Mouse (Mus musculus): ENCODE measurements at regions not wholly inside any gene's neighbourhood (a gene's known extent, or its start where the extent isn't known, plus 50 kb on each side); places are given as distances from the start of the nearest gene placed in this dataset.
A peak's percentile ranks its signal among the peaks of the same experiment; 100 is the strongest.
"Not testable (repeated sequence)": the region's sequence is repeated elsewhere in the genome, so short reads cannot be mapped to it uniquely, and the experiment has no call there.

DNA sequence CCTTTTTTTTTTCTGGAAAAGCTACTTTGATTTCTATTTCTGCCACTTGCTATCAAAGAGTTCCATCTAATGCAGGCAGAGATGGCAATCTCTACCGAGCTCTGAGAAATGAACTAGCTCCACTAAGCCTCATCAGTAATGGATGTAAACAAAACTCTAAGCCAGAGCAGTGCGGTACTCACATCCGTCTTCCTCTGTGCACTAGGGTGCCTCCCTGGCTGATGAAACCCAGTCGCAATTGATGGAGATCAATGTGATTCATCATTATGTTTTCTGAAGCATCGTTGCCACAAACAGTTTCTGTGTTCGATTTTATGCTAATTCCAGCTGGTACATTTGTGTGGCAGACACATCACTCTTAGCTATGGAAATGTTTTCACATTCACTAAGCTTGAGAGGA, 206.8 kb upstream of the Btg1 start:
- no peak for DNase-seq (ENCODE audit: low spot score in 2 of 2)

DNA sequence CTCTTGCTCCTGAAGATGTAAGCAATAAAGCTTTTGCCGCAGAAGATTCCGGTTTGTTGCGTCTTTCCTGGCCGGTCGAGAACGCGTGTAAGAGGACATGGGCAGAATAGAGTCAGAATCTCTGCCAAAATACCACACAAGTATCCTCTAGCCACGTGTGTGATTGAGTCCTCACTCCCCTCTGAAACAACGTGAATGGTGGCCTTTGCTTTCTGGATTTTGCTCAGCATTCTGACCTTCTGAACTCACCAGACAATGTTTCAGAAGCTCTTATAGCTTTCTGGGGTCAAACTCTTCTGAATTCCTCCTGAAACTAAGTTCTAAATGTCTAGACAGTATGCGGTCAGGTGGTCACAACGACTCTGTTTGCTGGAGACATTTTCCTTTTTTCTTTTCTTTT, 202.0 kb upstream of the Btg1 start:
- no peak for DNase-seq (ENCODE audit: low spot score in 2 of 2)

DNA sequence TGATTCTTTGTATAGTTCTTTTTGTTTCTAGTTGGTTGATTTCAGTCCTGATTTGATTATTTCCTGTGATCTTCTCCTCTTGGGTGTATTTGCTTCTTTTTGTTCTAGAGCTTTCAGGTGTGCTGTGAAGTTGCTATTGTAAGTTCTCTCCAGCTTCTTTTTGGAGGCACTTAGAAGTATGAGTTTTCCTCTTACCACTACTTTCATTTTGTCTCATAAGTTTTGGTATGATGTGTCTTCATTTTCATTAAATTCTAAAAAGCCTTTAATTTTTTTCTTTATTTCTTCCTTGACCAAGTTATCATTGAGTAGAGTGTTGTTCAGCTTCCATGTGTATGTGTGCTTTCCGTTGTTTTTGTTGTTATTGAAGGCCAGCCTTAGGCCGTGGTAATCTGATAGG, 195.3 kb upstream of the Btg1 start:
- DNase-seq (ENCODE audit: low spot score in 2 of 2) = not testable (repeated sequence)

DNA sequence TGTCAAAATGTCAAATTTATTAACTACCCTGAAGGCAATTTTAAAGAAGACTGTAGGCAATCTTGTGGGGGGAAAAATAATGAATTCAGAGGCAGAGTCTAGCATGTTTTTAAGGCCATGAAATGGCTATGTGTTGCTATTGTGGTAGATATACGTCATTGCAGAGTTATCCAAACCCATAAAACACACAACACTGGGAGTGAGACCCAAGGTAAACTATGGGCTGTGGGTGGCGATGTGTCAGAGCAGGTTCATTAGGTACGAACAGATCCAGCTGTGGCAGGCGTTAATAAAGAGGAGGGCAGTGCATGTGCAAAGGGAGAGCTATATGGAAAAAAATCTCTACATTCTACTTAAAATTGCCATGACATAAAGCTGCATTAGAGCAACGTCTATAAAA, 189.4 kb upstream of the Btg1 start:
- DNase-seq (ENCODE audit: low spot score in 2 of 2) = no peak

DNA sequence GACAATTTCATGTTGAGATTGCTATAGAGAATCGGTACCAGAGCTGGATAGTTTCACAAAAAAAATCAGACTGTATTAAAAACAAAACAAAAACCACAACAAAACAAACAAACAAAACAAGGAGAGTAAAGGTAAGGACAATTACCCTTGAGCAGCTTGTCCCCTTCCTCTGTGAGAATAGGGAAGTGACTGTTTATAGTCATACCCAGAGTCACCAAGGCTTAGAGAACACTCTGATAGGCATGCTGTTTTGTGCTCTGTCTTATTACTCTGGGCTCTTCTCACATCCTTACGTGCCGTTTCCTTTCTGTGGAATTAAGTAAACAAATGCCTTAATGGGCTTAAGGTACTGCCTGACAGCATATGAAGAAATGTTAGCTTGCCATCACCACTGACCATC, 186.7 kb upstream of the Btg1 start:
- DNase-seq (ENCODE audit: low spot score in 2 of 2) = no peak

DNA sequence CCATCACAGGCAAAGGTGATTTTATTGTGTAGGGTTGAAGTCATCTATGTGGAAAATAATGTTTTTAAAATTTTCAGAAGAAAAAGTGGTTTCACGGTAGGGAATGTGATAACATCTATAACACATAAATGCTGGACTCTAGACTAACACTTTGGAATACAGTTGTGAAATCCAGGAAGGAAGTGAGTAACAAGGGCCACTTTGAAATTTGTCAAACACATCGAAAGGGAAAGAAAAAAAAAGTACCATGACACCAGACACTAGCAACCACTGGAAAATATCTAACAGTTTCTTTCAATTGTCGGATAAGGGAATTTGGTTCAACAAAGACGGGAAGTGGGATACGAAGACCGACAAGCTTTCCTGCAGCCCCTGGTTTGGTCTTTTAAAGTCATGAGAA, 181.7 kb upstream of the Btg1 start:
- DNase-seq (ENCODE audit: low spot score in 2 of 2) = no peak

DNA sequence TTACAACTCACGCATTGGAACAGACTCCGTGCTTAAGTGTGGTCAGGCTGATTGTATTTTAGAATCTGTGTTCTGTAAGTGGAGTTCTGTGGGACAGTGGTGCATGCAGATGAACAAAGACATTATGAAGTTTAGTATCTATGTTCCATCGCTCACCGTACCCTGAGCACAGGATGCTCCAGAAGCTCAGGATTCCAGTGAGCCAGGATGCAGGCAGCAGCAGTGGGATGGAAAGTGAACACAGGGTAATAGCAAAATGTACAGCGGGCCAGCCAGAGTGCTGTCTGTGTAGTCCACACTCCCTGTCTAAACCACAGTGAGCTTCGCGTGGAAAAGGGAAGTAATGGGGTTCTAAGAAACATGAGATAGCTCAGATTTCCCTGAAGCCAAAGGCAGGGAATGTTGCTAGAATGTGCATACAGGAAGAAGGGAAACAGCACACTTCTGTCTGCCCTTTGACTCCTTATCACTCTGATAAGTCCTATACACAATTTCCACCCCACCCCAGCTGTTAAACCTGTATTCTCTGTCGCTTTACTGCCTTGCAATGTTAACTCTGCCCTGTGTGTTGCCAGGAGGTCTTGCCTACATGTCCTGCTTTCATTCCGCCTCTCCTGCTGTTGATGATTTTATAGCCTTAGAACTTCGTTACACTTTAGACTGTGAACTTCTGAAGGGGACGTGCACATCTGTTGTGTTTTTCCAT, 178.3 kb upstream of the Btg1 start:
- DNase-seq (ENCODE audit: low spot score in 2 of 2) = no peak

DNA sequence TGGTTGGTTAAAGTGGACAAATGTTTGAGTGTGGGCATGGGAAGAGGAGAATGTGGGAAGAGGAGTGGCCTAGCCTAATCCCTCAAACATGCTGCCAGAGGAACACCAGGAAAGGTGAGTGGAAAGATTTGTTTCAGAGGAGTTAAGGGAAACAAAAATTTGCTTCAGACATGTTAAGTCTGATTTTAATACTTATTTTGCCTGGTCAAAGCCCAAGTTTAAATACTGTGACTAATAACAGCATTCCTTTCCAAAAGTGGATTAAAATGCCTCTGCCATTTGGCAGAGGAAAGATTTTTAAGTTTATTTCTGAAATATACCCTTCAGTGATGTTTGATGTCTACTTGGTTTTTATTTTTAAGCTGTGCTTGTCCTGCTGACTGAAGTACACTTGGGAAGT, 174.6 kb upstream of the Btg1 start:
- DNase-seq (ENCODE audit: low spot score in 2 of 2) = no peak

DNA sequence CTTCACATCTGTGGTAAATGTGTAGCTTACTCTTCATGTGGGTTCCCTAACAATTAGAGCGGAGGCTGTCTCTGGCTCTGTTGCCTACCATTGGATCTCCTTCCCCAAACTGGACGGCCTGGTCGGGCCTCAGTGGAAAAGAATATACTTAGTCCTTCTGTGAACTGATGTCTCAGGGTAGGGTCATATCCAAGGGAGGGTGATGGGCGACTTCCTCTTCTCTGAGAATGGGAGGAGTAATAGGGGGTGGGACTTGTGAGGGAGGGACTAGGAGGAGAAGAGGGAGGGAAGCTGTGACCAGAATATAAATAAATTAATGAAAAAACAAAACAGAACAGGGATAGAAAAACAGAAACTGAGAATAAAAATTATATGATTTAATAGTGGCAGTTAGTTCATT, 166.5 kb upstream of the Btg1 start:
- DNase-seq (ENCODE audit: low spot score in 2 of 2) = no peak

DNA sequence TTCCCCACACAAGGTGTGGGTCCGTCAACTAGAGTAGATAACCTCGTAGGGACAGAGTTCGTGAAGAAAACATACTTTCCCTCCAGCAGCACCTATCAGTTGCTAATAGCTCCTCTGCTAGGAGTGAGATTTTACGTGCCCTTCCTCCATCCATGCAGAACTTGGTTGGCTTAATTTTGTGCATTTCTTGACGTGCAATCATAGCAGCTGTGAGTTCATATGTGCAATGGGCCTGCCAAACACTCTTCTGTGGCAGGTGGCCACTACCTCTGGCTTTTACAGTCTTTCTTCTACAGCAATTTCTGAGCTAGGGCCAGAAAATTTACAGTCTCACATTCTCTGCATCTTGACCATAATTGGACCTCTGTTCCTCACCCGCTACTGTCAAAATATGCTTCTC, 161.9 kb upstream of the Btg1 start:
- no peak for DNase-seq (ENCODE audit: low spot score in 2 of 2)

DNA sequence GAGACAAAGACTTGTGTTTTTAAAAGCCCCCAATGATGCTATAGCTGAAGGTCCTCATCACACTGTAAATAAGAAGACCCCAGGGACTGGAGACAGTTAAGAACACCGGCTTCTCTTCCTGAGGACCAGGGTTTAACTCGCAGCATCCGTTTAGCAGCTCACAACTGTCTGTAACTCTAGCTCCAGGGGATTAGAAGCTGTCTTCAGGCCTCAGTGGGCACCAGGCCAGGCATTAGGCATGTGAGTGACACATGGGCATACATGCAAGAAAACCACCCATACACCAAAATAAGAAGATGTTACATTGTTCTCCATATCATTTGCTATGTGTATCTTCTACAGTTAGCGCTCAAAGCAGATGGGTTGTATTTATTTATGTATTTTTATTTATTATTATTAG, 158.3 kb upstream of the Btg1 start:
- DNase-seq (ENCODE audit: low spot score in 2 of 2) = no peak

DNA sequence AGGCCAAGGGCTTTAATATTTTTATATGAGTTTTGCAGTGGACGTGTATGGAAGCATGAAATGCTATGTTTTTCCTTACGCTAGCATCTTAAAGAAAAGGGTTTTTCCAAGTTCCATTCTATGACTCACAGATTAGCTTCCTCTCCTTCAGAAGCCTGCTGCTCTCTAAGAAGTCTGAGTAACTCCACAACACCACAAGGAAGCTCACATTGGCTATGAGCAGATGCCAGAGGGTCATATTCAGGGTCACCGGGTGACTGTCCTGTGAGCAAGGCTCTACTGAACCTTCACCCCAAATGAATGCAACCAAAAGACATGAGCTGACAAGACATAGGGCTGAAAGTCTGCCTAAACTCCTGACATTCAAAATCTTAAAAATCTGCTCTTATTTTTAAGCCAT, 157.6 kb upstream of the Btg1 start:
- DNase-seq (ENCODE audit: low spot score in 2 of 2) = no peak

DNA sequence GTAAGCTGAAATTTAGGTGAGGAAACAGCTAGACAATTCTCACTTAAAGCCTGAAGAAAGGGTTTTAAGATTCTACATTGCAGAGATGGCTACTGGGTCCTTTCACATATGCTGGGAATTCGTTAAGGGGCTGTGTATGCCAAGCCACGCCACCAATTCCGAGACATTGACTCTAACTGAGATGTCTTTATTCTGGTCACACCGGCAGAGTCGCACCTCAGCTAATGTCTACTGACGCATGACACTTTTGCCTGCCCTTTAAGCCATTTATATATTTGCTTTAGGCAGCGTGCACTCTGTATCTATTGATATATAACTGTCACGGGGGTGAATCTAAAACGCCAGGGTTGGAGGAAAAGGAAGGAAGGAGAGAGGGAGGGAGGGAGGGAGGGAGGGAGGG, 156.7 kb upstream of the Btg1 start:
- no peak for DNase-seq (ENCODE audit: low spot score in 2 of 2)

DNA sequence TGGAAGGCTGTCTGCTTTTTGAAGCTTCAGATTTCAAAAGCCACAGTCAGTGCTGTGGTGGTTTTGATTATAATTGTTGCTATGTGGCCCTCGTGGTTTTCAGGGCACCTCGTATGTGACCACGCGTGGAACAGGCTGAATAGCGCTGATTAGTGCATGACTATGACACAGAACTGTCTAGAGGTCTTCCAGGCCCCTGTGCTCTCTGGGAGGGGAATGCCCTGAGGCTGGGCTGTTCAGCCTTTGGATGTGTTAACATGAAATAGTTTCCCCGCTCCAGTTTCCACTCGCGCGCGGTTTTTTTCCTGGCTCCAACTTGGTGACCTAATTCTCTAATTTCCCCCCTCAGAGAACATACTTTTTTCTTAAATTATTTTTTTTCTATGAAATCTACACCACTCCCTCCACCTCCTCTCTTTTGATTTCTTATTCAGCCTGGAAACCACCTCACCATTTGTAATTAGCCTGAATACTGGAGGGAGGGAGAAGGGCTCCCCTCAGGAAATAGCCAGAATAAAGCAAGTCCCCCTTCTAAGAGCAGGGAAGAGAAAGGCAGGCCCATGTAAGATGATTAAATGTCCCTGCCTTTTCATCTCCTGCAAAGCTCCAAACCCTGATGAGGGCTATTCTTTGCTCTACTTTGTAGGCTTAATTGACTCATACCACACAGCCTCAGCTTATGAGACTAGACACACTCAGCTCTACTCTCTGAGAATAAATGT, 156.0 kb upstream of the Btg1 start:
- no peak for DNase-seq (ENCODE audit: low spot score in 2 of 2)

DNA sequence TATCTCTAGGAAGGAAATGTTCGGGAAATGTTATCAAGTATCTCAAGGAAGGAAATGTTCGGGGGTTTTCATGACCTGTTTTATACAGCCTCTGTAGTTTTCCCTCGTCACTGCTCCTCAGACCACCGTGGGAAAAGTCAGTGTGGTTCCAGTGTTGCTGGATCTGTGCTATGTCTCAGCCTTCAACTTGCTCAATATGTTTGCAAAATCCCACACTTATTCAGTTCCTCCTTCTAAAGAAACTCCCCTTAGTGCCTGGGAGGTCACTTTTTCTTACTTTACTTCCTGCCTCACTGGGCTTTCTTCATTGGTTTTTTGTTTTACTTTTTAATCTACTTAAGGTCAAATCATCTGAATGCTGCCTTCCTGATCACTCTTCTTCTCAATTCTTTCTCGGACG, 150.8 kb upstream of the Btg1 start:
- DNase-seq (ENCODE audit: low spot score in 2 of 2) = no peak

DNA sequence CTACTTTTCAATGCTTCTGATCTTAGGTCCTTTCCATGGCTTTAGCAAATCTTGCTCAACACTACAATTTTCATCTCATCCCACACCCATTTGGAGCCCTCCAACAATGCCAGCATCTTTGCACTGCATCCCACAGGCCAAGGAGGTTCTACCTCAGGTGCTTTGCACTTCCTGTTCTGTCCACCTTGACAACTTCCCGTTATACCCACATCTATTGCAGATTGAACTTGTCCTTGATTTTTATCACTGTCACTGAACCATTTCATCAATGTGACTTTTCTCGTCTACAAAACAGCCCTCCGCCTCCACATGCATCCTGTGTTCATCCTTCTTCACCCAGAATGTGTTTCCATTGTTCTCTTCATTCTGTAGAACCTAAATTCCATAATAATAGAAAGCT, 150.0 kb upstream of the Btg1 start:
- DNase-seq (ENCODE audit: low spot score in 2 of 2) = no peak

DNA sequence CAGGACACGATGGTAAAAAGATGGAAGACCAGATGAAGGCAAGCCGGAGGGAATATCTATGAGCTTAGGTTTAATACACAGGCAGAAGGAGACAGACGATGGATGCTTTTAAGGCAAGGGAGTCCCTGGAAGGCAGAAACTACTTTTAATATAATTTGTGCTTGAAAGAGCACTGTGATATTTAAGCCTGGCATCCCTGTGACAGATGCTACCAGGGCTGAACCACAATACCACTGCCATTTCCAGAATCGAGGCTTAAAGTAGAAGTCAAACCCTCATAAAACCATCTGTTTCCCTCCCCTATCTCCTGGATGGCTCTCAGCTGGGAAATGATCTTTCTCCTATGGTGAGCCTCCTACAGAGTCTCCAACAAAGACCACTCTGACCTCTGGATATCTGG, 149.1 kb upstream of the Btg1 start:
- DNase-seq (ENCODE audit: low spot score in 2 of 2) = no peak

DNA sequence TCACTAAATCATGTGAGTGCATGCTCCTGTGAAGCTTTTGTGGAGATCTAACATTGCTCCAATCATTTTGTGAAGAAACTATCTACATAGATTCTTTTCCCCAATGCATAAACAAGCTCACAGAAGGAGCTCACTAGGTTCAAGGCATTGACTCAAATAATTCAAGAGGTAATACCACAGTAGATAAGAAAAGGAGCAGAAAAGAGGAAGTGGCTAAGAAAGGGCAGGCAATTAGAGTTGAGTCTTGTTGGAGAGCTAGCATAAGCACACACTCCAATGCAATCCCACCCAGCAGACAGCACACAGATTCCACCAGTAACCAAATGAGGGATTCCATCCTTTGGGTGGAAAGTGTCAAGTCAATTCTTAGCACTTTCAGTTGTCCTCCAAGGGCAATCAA, 145.3 kb upstream of the Btg1 start:
- no peak for DNase-seq (ENCODE audit: low spot score in 2 of 2)

DNA sequence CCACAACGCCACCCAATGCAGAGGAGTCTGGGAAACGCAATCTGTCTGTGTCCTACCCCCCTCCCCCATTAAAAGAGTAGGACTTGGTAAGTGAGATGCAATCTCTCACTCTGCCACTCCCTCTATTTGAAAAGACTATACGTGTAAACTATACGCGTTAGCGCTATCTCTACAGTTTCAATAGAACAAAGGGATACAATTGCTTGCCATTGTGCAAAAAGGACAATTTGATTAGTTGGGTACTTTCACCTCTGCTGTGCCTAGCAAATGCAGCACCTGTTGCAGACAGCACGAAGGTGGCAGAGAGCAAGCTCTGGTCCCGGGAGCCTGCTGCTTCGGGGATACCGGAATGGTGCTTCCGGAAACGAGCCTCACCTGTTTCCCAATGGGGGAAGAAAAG, 137.5 kb upstream of the Btg1 start:
- DNase-seq (ENCODE audit: low spot score in 2 of 2) = no peak

DNA sequence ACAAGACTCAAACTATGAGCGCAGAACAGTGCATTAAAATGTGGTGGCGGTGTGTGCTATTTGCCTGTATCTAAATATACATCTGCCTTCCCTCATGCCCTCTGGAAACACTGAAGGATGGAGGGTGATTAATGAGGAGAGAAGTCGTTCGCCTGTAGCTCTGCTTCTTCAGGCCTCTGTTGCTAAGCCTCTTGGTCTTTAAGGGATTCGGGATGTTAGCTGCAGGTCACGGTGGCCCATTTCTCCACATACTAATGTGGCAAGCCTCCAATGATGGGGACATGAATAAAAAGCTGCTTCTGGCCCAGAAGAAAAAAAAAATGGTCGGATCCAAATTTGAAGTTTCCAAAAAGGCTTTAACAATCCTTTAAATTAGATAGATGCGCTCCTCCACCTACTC, 137.0 kb upstream of the Btg1 start:
- no peak for DNase-seq (ENCODE audit: low spot score in 2 of 2)

DNA sequence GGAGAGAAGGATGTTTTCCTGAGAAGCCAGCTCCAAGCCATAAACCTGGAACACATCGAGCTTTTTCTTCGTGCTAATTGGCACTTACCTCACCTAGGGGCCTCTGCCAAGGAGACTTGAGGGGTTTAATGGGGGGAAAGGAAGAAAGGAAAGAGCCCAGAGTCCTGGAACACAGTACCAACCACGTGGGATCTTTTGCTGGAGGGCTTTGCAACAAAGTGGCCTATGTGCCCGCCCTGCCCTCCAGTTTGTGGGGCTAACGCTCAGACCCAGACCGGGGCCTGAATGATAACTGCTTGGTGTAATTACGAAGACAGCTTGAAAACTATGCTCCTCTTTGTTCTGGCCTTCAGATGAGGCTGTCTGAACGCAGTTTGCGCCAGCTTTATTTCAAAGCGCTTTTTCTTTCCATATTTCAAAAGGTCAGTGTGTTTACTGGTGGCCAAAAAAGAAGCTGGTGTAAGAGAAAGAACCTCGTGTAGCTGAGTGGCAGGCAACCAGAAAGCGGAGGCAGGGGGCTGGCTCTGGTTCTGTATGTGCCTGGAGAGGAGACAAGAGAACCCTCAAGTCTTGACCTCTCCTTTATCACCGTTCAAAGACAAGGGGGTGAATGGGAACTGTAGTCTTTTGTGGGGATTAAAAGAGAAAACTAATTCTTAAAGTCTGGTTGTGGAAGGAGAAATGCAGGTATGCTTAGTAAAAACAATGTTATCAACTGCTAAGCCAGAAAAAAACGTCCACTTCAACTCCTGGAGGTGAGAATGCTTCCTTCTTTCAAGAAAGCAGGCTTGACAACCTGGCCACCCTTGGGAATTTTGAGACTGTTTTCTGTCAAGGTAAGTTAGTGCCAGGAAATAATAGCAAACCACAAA, 136.1 kb upstream of the Btg1 start:
- peak; percentile 60 to 78 for DNase-seq (ENCODE audit: low spot score in 2 of 2)

DNA sequence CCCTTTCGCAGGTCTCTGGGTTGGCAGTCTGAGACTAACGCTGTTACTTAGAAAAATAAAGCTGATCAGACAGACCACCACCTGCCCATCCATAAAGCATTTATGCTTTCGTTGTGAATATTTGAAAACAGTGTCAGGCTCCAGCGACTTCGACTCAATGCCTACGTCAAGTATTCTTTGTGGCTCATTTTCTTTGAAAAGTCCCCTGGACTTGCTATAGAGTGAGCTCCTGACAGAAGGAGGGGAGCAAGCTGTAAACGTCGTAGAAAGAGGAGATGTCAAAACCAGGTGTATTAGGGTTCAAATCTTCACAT, 135.5 kb upstream of the Btg1 start:
- no peak for DNase-seq (ENCODE audit: low spot score in 2 of 2)

DNA sequence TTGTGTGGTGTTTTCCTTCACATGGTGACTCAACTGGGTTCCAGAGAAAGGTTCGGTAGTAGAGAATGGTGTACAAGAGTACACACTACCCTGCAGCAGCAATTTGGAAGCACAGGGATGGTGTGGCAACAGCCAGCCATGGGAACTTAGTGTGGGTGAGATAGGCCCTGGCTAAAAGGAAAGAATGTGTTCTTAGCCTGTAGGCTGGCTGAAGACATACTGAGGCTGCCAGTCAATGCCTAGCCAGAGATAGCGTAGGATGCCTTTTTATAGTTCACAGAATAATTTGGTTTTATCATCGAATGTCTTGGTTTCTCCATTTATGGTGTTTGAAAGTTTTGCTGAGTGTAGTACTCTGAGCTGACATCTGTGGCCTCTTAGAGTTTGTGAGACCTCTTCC, 130.1 kb upstream of the Btg1 start:
- no peak for DNase-seq (ENCODE audit: low spot score in 2 of 2)
